Mouse (Mus musculus) cerebellum, postnatal 14 days (tissue): Measurements from ENCODE around the gene Sugp2.
A peak's percentile ranks its signal among the peaks of the same experiment; 100 is the strongest.

ENCODE experiments used
- DNase-seq, 2 experiments: peaks; one replicate each; pipeline ENCODE4 v3.0.0; 2021; ENCODE audit warnings: mixed read lengths in 2 of 2

Sugp2 gene

GRCm38 (mm10) chr8:70283136-70284077 is 49.4 kb downstream of the Sugp2 start:
- peak; percentile 37 to 48 for DNase-seq

DNA sequence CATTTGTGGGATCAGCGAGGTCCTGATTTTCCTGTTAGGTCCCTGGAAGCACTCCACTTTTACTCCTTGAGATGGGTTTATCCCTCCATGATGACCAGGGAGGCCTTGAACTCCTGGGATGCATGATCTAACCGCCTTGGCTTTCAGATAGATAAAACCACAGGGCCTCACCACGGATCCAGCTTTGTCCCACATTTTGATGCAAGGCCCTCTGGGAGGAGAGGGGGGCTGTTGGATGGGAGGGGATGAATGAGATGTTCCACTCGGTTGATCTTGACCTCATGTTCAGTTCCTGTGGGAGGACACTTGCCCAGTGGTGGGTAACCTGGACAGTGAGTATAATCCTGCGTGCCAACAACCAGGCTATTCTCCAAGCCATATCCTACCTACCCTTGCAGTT is 50.4 kb downstream of the Sugp2 start:
- no peak for DNase-seq

GRCm38 (mm10) chr8:70285304-70285703 is 51.3 kb downstream of the Sugp2 start:
- no peak for DNase-seq

- DNase-seq: peak in 1 of 2 experiments; percentile 41
Observed at GRCm38 (mm10) chr8:70286737-70287136, 52.7 kb downstream of the Sugp2 start.

- DNase-seq: no peak
Observed at GRCm38 (mm10) chr8:70293988-70294405, 60.0 kb downstream of the Sugp2 start.

DNA sequence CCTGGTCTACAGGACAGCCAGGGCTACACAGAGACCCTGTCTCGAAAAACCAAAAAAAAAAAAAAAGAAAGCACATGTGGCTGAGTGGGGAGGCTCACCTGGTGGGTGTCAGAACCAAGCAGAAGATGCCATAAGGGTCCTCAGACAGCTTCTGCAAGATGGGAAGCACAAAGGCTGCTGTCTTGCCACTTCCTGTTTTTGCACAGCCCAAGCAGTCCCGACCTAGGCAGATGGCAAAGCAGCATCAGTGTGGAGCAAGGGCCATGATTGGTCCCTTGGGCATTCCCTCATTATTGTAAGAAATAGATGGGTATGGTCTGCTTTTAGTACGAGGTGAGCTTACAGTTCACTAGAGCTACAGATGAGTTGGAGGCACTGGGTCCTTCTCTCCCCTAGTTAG is 66.9 kb downstream of the Sugp2 start:
- DNase-seq: no peak

DNA sequence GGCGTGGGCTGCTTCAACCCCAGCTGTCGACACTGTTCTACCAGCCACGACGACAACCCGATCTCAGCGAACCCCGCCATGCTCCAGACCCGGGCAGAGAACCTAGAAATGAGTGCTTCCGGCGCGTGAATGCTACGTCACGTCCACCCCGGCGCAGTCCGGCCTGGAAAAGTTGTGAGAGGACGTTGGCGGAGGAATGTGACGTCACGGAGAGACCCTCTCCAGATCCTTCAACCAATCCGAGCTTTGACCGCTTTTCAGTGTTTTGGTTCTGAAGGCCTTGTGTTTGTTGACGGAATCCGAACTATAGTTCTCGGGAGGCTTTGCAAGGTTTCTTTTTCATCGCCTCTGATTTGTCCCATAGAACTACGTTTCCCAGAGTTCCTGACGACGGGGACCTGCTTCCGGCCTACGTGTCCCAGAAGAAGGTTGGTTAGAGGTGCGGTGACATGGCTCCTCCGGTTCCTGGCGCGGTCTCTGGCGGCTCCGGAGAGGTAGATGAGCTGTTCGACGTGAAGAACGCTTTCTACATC is 68.4 kb downstream of the Sugp2 start, which contains the start of the genes Ddx49 and Cope:
TSS of gene Ddx49 (minus strand) at position 132 of the 533 bp plus-strand sequence.
TSS of gene Cope (plus strand) at position 161 of the 533 bp plus-strand sequence.
- peak; percentile 93 to 96 for DNase-seq

DNA sequence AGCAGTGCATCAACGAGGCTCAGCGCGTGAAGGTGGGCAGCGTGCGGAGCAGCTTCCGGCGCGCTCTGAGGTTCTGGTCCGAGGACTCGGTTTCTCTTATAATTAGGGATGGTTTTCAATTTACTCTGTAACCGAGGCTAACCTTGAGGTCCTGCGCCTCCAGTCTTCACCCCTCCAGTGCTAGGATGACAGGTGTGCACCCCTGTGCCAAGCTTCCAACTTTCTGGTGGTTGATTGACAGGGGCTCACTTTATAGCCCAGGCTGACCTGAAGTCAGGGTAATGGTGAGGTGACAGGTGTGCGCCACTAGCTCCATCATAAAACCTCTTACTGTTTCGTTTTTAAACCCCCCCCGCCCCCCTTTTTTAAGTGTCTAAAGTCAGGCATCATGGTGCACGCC is 68.9 kb downstream of the Sugp2 start:
- no peak for DNase-seq

- DNase-seq: peak in 1 of 2 experiments; percentile 72
Observed at GRCm38 (mm10) chr8:70309311-70309710, 75.3 kb downstream of the Sugp2 start.

DNA sequence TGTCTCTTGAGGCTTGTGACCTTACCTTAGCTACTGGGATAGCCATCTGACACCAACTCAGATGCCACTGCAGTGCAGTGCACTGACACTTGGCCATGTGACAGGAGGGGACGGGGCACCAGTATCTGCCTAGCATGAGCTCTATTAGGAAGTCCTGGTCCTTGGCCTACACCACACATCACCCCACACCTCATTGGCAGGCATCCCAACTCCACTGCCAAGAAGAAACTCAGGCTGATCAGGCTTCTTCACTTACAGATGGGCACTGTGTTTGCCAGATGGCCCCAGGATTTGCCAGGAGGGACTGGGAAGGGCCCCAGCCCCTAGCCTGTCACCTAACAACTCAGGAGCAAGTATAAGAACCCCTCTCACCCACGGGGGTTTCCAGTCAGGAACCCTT is 79.4 kb downstream of the Sugp2 start:
- peak; percentile 66 to 73 for DNase-seq

GRCm38 (mm10) chr8:70315624-70316510 is 81.8 kb downstream of the Sugp2 start, which contains the start of gene Cers1:
TSS of gene Cers1 (plus strand) at chr8:70315775.
- peak; percentile 79 to 87 for DNase-seq

- peak; percentile 79 to 81 for DNase-seq
Observed at GRCm38 (mm10) chr8:70316511-70317504, 82.8 kb downstream of the Sugp2 start.

DNA sequence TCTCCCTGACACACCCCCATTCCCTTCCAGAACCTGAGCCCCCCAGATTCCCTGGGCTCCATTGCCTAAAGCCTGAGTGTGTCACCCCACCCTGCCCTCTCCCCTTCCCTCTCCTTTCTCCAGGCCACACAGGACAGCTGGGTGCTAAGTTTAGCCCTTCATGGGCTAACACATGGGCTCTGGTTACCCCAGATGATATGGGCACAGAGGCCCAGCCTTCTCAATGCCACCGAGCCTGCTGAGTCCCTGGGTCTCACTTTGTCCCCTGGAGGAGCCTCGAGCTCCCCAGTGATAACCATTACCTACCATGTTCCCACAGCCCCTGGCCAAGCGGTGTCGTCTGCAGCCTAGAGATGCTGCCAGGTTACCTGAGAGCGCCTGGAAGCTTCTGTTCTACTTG is 83.8 kb downstream of the Sugp2 start:
- no peak for DNase-seq

- no peak for DNase-seq
Observed at GRCm38 (mm10) chr8:70323716-70324115, 89.7 kb downstream of the Sugp2 start.

GRCm38 (mm10) chr8:70327512-70327911 is 93.5 kb downstream of the Sugp2 start:
- no peak for DNase-seq

- DNase-seq: peak in 1 of 2 experiments; percentile 31
Observed at GRCm38 (mm10) chr8:70329124-70329834, 95.3 kb downstream of the Sugp2 start, which contains the start of gene Gdf1. TSS of gene Gdf1 (plus strand) at chr8:70329817.
